Mouse (Mus musculus): ENCODE data around the gene Zdhhc22.

Zdhhc22 gene

DNA sequence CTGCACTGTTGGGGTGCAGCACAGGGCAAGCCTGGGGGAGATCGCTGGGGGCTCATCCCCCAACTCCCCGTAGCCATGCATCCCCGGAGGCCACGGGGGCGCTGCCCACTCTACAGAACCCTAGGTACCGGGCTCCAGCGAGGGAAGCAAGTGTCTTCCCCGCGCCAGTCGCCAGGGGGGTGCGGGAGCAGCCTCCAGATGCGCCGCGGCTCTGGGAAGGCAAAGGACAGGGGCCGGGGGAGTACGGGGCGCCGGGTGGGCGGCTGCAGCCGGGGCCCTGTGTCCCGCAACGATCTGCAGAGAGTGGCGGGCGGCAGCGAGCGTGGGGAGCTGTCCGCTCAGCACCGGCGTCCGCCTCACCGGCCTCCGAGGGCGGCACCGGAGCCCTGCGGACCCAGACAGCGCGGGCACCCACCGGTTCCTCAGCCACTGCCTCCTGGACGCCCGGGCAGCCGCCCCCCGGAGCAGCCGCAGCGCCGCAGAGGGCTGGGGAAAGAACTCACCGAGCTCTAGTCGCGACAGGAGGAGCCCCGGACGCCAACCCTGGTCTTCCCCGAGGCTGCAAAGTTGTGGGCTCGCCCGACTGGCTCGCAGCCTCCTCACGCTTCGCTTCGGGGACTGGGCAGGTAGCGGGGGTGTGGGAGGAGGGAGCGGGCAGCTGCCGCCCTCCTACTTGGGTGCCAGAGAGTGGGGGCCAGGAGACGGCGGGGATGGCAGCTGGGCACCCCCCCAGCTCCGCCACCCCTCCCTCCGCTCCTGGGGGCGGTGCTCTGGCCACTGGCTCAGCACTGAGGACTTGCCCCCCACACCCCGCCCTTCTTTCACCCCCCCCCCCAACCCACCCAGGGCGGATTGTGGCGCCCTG lies at the start of gene Zdhhc22:
Gene Zdhhc22 (minus strand): TSS at position 541 of the 865 bp plus-strand sequence.
- no peak for DNase-seq

DNA sequence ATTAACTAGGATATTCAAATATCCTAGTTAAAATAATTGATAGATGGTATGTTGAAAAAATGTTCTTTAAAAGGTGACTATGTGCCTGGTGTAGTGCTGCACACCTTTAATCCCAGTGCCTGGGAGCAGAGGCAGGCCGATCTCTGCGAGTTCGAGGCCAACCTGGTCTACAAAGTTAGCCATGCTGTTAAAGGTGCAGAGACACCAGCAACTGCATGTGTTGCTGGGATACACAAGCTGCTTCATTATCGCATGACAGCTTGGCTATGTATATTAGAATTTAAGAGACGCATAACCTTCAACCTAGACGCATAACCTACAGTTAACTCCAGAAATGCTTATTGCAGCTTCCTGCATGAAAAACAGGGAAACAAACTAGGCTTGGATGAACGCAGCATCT lies 46.4 kb upstream of the Zdhhc22 start:
- DNase-seq: no peak

DNA sequence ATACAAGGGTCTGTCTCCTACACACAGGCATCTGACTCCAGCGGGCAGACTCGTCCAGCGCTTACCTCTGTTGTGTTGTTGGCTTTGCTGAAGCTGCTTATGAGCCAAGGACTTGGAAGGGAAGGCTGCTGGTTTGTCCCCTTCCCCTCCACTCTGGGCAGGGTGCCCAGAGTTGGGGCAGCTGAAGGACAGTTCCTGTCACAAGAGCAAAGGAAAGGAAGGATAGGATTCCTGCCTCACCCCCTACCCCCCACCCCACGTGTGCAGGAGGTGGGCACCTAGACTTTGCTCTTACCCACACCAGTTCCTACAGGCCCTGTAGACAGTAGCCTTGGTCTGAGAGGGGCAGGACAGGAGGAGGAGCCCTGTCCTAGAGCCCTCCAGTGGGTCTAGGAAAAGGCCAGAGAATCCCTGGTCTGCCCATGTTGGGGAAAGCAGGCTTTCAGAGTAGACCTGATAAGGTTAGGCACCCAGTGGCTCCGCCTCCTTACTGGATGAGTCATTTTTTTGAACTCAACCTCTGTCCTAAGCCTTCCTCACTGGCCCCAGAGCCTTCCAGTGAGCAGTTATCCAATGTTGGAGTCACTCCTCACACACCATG lies 41.0 kb upstream of the Zdhhc22 start:
- no peak for DNase-seq

DNA sequence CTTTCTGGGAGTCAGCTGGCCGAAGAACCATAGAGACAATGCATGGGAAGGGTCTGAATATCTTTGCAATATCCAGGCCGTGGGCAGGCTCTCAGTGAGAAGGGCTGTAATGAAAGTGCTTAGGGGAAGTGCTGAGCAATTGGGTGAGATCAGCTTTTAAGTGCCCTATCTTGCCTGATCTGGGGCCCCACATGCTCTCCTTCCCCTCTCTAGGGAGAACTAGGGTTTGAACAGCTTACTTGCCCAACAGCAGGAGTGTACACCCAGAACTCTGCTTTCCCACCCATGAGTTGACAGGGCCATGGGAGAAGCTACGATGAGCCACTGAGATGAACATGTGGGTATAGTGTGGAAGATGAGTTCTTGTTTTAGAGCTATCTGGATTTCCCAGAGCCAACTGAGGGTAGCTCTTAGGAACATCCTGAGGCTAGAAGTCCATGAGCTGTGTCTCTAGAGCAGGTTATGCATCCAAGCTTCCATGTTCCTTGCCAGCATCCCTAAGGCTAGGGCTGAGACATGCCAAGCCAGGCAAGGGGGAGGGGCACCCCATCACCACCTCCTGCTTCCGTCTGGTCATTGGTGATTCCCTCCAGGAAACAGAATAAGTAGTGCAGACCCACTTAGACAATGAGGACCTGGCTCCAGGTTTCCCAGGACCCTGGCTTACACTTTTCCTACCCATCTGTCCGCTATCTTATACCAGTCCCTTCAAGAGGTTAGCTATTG lies 39.2 kb upstream of the Zdhhc22 start:
- DNase-seq: no peak

DNA sequence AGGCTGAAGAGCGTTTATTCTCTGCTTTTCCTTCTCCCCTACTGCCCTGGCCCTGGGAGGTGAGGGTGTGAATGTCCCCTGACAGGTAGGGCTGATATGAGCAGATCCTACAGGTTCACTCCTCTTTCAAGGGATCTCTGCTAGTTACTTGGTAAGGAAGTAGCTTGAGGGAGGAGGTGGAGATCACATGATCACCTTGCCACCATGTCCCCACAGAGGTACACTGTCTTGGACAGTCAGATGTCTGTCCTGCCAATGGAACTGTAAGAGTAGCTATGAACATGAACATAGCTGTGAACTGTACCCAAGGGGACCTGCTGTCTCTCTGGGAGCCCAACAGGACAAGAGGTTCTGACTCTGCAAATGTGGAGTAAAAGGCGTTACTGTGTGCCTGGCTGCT lies 37.8 kb upstream of the Zdhhc22 start:
- no peak for DNase-seq

DNA sequence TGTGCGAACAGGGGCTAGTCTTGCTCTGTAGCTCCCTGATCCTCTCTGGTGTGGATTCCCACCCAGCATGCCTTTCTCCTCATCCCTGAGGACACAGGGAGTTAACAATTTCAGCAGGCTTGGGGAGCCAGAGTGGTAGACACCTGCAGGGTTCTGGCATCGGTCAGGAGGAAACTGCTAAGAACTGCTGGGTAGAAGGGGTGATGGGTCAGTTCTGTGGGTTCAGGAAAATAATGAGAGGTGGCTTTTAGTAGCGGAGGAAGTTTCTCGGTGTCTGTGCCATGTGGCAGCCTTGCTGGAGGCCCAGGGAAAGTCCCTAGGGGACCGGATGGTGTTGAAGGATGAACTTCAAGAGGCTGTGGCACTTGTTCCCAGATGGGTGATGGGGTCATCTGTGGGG lies 37.2 kb upstream of the Zdhhc22 start:
- no peak for DNase-seq

DNA sequence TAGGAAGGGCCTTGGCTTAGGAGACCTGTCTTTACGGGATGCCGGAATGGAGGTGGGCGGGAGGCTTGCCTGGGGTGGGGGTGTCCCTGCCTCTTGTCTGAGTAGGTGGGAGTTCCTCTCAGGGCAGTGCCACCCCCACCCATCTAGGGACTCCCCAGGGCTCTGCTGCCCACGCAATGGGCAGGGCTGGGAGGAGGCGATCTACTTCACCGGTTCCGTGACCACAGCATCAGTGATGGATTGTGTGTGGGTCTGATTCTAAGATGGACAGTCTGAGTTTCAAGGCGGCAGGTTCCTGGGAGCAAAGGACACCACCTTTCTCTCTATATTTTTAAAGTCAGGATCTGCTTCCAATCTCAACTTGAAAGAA lies 36.6 kb upstream of the Zdhhc22 start:
- DNase-seq: no peak

DNA sequence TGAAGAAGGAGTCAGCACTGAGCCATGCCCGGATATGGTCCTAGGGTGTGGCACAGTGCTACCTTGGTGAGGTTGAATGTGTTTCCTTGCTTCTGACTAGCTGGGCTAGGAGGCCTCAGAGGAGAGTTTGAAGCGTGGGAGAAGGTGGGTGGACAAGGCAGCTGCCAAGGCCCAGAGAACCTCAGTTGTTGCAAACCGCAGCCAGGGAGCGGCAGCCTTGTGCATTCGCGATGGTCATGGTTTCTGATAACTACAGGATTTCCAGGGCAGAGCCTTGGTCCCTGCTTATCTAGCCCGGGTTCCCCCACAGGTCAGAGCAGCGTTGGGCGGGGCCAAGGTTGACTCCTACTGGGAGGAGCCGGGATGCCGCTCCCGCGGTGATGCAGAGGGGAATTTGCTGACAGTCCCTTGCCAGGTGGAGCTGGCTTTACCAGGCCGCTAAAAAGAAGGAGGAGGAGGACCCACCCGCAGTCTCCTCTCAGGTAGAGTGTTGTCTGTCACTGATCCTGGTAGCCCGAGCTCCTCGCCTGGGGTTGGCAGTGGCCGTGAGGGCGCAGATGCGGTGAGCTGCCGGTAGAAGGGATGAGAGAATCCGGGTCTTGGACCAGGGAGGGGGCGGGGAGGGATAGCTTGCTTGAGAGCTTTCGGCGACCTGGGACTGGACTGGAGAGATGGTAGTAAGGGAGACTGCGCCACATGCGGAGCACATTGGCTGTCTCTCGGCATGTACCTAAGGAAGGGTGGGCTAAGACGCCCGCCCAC lies 36.1 kb upstream of the Zdhhc22 start:
- DNase-seq: no peak

DNA sequence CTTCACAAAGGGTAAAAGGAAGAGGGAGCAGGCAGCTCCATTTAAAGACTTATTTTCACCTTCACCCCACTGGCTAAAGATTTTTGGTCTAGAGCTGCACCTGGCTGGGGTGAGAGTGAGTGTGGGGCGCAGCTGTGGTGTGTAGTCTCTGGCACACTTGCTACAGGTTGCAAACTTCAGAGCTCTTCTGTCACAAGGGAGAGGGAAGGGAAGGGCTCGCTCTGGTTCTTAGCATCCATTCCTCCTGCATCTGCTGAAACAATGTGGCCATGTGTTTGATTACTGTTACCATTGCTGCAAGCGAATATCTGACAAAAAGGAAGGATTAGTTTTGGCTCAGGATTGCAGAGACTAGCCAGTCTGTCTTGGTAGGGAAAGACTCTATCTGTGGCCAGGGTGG lies 33.2 kb upstream of the Zdhhc22 start:
- DNase-seq: no peak

DNA sequence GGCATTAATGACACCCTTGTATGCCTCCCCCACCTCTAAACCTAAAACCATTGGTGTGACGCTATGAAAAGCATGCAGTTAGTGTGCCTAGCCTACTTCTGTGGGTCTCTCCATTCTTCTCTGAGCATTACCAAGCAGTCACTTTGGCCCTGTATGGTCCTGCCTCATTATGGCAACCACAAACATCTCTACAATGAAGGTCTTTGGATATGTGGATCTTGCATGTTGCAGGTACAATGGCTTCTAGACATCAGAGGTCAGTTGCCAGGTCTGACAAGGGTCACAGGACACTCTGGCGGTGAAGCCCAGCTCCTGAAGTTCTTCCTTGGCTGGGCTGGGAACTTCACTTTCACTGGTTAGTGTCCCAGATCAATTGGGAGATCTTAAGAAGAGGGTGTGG lies 31.8 kb upstream of the Zdhhc22 start:
- no peak for DNase-seq

DNA sequence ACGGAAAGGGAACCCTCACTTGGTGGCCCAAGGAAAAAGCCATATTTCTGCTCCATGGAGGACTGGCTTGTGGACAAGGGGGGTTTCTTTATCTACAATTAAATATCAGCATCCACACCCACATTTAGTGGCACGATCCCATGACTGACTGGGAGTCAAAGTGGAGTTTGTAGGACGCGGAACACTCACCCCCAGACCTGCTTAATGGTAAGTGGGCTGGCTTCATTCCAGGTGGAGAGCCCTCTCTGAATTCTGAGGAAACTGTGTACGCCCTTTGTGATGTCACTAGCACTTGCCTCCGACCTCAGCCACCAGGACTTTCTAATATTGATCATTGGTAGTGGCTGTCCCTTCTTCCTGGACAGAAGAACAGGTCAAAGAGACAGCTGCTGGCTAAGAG lies 30.8 kb upstream of the Zdhhc22 start, which contains the start of gene Tmem63c:
Gene Tmem63c (plus strand): TSS at position 301 of the 400 bp plus-strand sequence.
- DNase-seq: no peak

DNA sequence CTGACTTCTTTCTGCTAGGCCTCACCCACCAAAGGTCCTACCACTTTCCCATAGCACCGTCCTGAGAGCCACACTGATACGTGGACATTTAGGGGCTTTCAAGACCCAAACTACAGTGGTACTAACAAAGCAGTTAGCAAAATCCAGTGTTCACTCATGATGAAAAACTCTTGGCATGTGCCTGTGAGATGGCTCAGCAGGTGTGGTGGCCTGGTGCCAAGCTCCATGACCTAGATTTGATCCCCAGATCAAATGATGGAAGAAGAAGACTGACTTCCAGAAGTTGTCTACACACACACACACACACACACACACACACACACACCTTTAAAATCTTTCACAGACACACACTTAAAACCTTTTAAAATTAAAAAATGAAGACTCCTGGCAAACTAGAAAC lies 28.5 kb upstream of the Zdhhc22 start:
- no peak for DNase-seq

DNA sequence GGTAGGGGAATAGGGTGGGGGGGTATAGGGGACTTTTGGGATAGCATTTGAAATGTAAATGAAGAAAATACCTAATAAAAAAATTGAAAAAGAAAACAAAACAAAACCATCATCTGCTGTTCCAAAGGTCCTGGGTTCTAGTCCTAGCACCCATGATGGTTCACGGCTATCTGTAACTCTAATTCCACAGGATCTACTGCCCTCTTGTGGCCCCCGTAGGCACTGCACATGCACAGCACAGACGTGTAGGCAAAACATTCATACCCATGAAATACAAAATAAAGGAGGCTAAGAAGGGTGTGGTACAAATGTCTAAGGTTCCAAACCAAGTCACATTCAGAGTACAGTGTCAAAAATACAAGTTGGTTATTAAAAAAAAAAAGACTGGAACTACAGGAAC lies 26.8 kb upstream of the Zdhhc22 start:
- DNase-seq: peak; percentile 30

DNA sequence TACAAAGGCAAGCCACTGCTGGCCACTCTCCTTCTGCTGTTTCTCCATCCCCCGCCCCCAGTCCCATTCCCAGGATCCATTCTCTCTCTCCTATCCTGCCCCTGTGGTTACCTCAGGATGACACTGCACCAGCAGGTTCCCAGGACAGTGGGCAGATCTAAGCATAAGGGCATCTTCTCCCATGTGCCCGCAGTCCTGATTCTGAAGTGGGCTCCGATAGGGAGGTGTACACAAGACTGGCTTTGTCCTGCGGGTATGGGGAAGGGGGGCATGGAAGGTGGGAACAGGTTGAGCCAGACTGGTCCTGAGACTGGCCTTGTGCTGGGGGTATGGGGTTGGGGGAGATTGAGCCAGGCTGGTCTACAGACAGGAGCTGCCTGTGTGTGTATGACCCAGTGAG lies 14.4 kb upstream of the Zdhhc22 start:
- DNase-seq: no peak

DNA sequence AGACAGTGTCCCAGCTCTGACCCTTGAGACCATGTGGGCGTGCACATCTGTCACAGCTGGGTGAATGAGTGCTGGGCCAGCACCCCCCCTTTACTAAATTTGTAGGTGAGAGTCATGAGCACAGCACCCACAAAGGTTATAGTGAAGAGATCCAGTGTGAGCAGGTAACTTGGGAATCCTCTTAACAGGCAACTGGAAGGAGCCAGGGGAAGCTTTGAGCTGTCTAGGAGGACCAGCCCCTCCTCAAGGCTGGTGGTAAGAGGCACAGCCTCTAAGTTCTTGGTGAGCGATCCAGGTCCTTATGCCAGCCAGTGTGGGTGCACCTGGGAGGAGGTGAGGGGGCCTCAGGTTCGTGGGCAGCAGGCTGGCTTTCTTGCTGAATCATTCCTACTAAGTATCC lies 13.4 kb upstream of the Zdhhc22 start:
- DNase-seq: no peak

DNA sequence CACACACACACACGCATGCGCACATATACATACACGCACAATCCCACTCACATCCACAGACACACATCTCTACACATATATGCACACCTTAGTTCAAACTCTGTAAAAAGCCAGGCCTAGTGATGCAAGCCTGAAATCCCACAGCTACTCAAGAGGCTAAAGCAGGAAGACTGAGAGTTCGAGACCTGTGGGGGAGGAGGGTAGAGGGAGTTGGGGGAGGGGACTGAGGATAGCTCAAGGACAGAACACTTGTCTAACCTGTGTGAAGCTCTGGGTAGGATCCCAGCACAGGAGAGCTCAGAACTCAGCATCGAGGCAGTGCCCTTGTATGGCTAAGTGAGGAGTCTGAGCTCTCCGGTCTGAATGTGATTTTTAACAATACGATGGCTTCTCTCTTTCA lies 12.6 kb upstream of the Zdhhc22 start:
- DNase-seq: no peak

DNA sequence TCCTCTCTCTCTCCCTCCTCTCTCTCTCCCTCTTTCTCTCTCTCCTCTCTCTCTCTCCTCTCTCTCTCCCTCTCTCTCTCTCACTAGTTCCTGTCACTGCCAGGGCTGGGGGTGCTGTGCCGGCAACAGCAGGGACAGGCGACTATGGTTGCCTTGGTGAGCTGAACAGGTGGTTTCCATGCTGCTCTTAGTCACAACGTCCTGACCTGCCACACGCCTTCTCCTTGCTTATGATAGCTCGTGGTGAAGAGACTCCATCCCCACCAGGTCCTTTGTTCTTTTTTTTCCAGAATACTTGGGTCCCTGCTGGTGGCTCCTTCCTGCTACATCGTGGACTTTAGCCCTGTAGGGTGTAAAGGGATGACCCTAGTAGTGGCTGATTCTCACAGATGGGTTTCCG lies 12.0 kb upstream of the Zdhhc22 start:
- DNase-seq: no peak

DNA sequence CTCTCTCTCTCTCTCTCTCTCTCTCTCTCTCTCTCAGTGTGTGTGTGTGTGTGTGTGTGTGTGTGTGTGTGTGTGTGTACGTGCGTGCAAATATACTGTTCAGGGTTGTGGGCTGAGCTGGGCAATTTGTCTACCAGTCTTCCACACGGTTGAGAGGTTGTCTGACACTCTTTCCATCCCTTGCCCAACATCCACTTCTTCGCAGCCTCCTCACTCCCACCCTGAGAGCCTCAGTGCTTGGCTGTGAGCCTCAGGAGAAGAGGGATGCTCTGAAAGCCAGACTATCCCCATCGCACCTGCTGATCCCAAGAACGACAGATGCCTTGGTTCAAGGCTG lies 10.6 kb upstream of the Zdhhc22 start:
- no peak for DNase-seq

DNA sequence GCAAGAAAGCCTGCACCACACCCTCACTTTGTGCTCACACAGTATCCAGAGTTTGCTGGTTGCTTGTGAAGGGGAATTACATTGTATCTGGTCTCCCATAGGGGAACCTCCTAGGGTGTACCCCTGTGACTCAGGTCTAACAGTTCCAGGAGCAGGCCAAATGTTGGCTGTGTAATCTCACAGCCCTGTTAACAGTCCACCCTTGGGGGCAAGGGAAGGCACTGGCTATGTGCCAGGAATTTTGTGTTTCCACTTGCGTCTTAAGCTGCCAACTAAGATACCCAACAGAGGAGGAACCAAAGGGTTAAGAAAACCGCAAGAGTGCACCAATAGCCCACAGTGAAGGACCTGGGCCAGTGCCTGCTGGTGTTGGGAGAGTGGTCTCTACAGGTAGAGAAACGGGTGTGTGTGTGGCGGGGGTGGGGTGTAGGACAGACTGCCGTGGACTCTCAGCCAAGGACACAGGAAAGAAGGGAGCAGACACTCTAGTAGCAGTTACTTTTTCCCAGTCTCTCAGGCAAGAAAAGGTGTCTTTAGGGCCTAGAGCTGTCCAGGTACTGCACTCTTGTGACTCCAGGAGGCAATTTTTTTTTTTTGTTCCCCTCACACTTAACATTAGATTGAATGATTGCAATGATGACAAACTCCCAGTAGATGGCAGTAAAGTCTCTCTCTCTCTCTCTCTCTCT lies 10.1 kb upstream of the Zdhhc22 start:
- no peak for DNase-seq

DNA sequence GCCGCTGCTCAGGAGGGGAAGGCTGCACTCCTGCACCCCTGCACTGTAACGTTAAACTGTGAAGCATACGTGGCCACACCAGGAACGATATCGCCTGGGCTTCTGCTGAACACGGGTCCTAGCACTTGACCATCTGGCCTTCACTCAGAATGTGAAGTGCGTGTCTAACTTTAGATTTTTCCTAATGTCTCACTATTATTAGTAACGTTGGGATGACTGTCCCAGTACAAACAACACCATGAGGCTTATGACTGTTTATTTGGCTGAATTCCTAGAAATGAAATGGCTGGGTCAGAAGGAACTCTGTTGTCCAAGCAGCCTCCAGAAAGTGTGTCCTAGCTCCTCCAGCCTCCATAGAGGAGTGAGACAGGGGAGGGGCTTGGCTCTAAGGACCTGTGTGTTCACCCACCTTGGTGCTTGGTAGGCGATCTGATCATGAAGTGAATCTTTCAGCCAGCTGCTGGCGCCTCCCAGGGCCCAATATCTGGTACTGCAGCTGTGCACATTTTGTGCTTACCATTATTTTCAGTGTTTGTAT lies 9.1 kb upstream of the Zdhhc22 start:
- DNase-seq: no peak

DNA sequence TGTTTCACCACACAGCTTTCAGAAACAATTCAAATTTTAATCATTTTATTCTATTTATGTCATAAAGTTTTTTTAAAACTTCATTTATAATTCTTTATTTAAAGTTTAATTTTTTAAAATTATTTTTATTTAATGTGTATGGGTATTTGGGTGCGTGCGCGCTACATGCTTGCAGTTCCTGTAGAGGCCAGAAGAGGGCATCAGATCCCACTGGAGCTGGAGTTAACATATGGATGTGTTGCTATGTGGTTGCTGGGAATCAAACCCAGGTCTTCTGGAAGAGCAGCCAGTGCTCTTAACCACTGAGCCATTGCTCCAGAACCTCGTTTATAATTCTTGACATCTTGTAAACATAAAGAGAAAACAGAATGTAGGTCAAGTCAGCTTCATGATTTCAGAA lies 8.5 kb upstream of the Zdhhc22 start:
- no peak for DNase-seq

DNA sequence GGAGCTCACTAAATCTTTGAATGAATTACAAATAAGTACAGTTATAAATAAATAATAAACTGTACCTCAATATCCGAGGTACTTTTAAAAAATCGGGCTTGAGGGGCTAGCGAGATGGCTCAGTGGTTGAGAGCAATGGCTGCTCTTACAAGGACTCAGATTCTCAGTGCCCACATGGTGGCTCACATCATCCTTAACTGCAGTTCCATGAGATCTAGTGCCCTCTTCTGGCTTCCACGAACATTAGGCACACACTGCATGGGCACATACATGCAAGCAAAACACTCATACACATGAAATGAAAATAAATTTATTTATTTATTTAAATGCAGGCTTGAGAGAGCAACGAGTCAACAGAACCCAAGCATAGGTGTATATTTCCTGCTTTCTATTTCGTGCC lies 5.7 kb upstream of the Zdhhc22 start:
- no peak for DNase-seq

DNA sequence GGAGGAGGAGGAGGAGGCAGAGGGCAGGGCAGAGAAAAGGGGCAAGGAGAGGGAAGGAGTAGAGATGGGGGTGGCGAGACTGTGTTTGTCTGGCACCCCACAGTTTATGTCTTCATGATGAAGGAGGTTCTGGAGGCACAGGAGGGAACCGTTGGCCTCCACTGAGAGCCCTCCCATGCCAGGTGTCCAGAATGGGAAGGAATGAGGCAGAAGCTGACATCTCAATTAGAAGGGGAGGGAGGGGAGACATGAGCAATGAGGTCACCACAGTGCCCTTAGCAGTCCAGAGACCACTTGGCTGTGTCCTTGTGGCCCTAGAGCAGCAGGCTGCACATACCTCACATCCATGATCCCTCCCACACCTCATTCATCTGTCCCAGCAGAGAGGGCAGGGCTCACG lies 4.5 kb upstream of the Zdhhc22 start:
- DNase-seq: no peak
